Mouse (Mus musculus) kidney, postnatal 25 days (tissue): Measurements from ENCODE around the gene Rab31.
A peak's percentile ranks its signal among the peaks of the same experiment; 100 is the strongest.

Source experiments
- DNase-seq, 2 experiments: peaks; one replicate each; pipeline ENCODE4 v3.0.0; 2021; ENCODE audit warnings: mixed read lengths in 2 of 2

The Rab31 gene

GRCm38 (mm10) chr17:65737175-65737574 lies 35.4 kb downstream of the Rab31 start:
- DNase-seq = no peak

GRCm38 (mm10) chr17:65735088-65735487 lies 37.5 kb downstream of the Rab31 start:
- DNase-seq = no peak

GRCm38 (mm10) chr17:65732666-65733065 lies 39.9 kb downstream of the Rab31 start:
- DNase-seq = no peak

GRCm38 (mm10) chr17:65731710-65732109 lies 40.8 kb downstream of the Rab31 start:
- DNase-seq = no peak

GRCm38 (mm10) chr17:65729945-65730741 lies 42.4 kb downstream of the Rab31 start:
- no peak for DNase-seq

- DNase-seq = no peak
Observed at GRCm38 (mm10) chr17:65726755-65727154, 45.8 kb downstream of the Rab31 start.

- no peak for DNase-seq
Observed at GRCm38 (mm10) chr17:65726274-65726673, 46.3 kb downstream of the Rab31 start.

GRCm38 (mm10) chr17:65725814-65726213 lies 46.7 kb downstream of the Rab31 start:
- DNase-seq = no peak

GRCm38 (mm10) chr17:65725381-65725780 lies 47.2 kb downstream of the Rab31 start:
- DNase-seq = no peak

GRCm38 (mm10) chr17:65724254-65724653 lies 48.3 kb downstream of the Rab31 start:
- peak; percentile 41 to 78 for DNase-seq

GRCm38 (mm10) chr17:65723633-65724032 lies 48.9 kb downstream of the Rab31 start:
- DNase-seq = peak; percentile 43 to 78

GRCm38 (mm10) chr17:65721330-65721729 lies 51.2 kb downstream of the Rab31 start:
- DNase-seq = no peak

GRCm38 (mm10) chr17:65719826-65720225 lies 52.7 kb downstream of the Rab31 start:
- no peak for DNase-seq

- DNase-seq = no peak
Observed at GRCm38 (mm10) chr17:65718578-65718977, 54.0 kb downstream of the Rab31 start.

- DNase-seq = no peak
Observed at GRCm38 (mm10) chr17:65717658-65718199, 54.8 kb downstream of the Rab31 start.

- no peak for DNase-seq
Observed at GRCm38 (mm10) chr17:65714060-65714459, 58.5 kb downstream of the Rab31 start.

GRCm38 (mm10) chr17:65712861-65713535 lies 59.6 kb downstream of the Rab31 start:
- no peak for DNase-seq

GRCm38 (mm10) chr17:65711779-65712178 lies 60.8 kb downstream of the Rab31 start:
- DNase-seq = no peak

- DNase-seq = peak; percentile 67 to 68
Observed at GRCm38 (mm10) chr17:65710576-65710975, 62.0 kb downstream of the Rab31 start.

GRCm38 (mm10) chr17:65706220-65706619 lies 66.3 kb downstream of the Rab31 start:
- peak; percentile 85 for DNase-seq

GRCm38 (mm10) chr17:65703527-65704391 lies 68.8 kb downstream of the Rab31 start:
- peak in 1 of 2 experiments; percentile 37 for DNase-seq

- DNase-seq = peak; percentile 62 to 79
Observed at GRCm38 (mm10) chr17:65701797-65702566, 70.6 kb downstream of the Rab31 start.
